Mouse (Mus musculus) spleen, adult 2 months (tissue): ENCODE results near the gene Cldn7.

ENCODE experiments used
- CTCF ChIP-seq: fragments of 200-500 bp; IDR thresholded peaks from 2 replicates; pipeline ENCODE4 v1.5.1; 2011; ENCODE audit warnings: mild to moderate bottlenecking, inconsistent platforms; ENCODE audit not compliant: insufficient read depth, insufficient read length, insufficient replicate concordance; ENCODE audit errors: extremely low read depth
- POLR2A ChIP-seq: fragments of 200-500 bp; IDR thresholded peaks from 2 replicates; pipeline ENCODE4 v1.6.1; 2011; ENCODE audit warnings: low read depth, low read length, inconsistent platforms

DNA sequence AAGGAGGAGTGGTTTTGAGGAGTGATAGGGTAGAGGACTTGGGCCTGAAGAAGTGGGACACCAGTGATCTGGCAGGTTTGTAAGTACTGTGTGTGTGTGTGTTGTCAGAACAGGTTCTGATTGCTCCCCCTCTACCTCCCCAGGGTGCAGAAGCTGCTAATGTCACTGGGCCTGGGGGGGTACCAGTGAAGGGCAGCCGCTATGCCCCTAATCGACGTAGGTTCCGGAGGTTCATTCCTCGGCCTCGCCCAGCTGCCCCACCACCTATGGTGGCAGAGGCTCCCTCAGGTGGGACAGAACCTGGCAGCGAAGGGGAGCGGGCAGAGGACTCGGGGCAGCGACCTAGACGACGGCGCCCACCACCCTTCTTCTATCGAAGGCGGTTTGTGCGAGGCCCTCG, 24.8 kb upstream of the Cldn7 start:
- TF ChIP-seq CTCF (no peak), POLR2A (no peak)
